8 mouse cellular contexts compared by ENCODE assay signal in genomic region chr9:31029751-31030511, GRCm38 (mm10). TPM values are rescaled to one million over a fixed set of nuclear protein-coding genes. Genes with fewer than 3 reads are reported as not detected.
DNase-seq lines count a peak whose midpoint lies in the region; ATAC-seq and TF ChIP-seq lines count a peak whose summit lies in the region.

No protein-coding gene starts in this region.

- peak overlapping the region; percentile 51 for H3K4me3 ChIP-seq in cortical plate, adult 2 months (ENCODE audit: insufficient read depth, low read length)

- H3K4me1 ChIP-seq in cortical plate, adult 2 months (ENCODE audit: control insufficient read depth, insufficient read depth, low read length), result no peaks in the 10 kb centered on the region

- H3K27ac ChIP-seq in cortical plate, adult 2 months (ENCODE audit: insufficient read depth, low read length), result peak overlapping the region; percentile 87

- ATAC-seq in activated CD4-positive, CD25-positive, alpha-beta regulatory T cell, adult 4 months, result peak; percentile 81
- peak; percentile 78 for ATAC-seq in inflammation-experienced regulatory T-cells, adult 6 months
- peak; percentile 86 for ATAC-seq in megakaryocyte-erythroid progenitor cell, adult 5-6 weeks (replicated peaks; ENCODE audit: low FRiP score, low TSS enrichment, poor library complexity, severe bottlenecking)

- intact Hi-C loops in left cerebral cortex, postnatal 10 days (cut with DNase I), result no loop called here

- peak; percentile 98 for TF ChIP-seq POLR2A in cortical plate, adult 2 months (IDR thresholded peaks at IDR 0.05; ENCODE audit: extremely low read depth, insufficient read depth, low read length)

- TF ChIP-seq CTCF in cortical plate, adult 2 months (IDR thresholded peaks at IDR 0.05; ENCODE audit: extremely low read depth, insufficient read depth, low read length), result no peak

- DNase-seq in gastrocnemius, postnatal 10 days, result peak; percentile 97
- DNase-seq in left cerebral cortex, postnatal 10 days (ENCODE audit: extremely low spot score in 1 of 2, low spot score in 2 of 2), result peak; percentile 89 to 98
- peak; percentile 96 for DNase-seq in right cerebral cortex, postnatal 25 days
- DNase-seq in urinary bladder, postnatal 4 days (ENCODE audit: low spot score in 2 of 2), result peak; percentile 95 to 96

RNA-seq across cellular contexts. Expression of gene Zbtb44, which starts 0.5 kb away (rescaled TPM):
- polyA plus RNA-seq in activated CD4-positive, CD25-positive, alpha-beta regulatory T cell, adult 4 months (2017; shearing (Covaris generic)), result 1 to 10 TPM; 5.9 to 7.0 TPM
- polyA plus RNA-seq in cortical plate, adult 2 months (2012; rRNA removed), result 8.5 and 8.6 TPM in 2 replicates
- 10 to 100 TPM; 41.4 to 42.8 TPM for total RNA-seq in gastrocnemius, postnatal 10 days (2021)
- polyA plus RNA-seq in inflammation-experienced regulatory T-cells, adult 6 months (2017; shearing (Covaris generic)), result 1 to 10 TPM; 4.4 to 7.6 (median 5.4) TPM
- 10 to 100 TPM; 43.6 to 45.7 TPM for total RNA-seq in left cerebral cortex, postnatal 10 days (2021)
- total RNA-seq in megakaryocyte-erythroid progenitor cell, adult 5-6 weeks (2014; fragmentation: Nextera tagmentation), result 31.2 and 33.9 TPM in 2 replicates
- 31.1 and 37.7 TPM in 2 replicates for total RNA-seq in megakaryocyte-erythroid progenitor cell, adult 5-6 weeks (2017)

Comparison
In these comparisons a context has a peak if more than half of its experiments do, and no peak if none do; other contexts are left out.
1. Peak in every context shown above with its lines: DNase-seq, ATAC-seq, H3K4me3 ChIP-seq and H3K27ac ChIP-seq.